Mouse (Mus musculus) heart, embryonic 12.5 days (tissue): ENCODE data around the gene Man1a. TPM values are rescaled to one million over a fixed set of nuclear protein-coding genes. Genes with fewer than 3 reads are reported as not detected.
A peak's percentile ranks its signal among the peaks of the same experiment; 100 is the strongest.

ENCODE experiments used
- ATAC-seq: fragments of 200-750 bp; cut with Nextera tagmentation; 2 replicates; pipeline ENCODE4 v1.8.0; 2017; ENCODE audit warnings: moderate TSS enrichment, moderate library complexity; ENCODE audit not compliant: insufficient number of reproducible peaks, low FRiP score
- H3K27ac ChIP-seq: fragments of 300-500 bp; sonication (generic); 2 replicates; pipeline ENCODE4 v1.5.1; 2016; ENCODE audit warnings: mild to moderate bottlenecking, moderate library complexity; ENCODE audit not compliant: poor library complexity, severe bottlenecking
- H3K27me3 ChIP-seq: fragments of 300-500 bp; sonication (generic); replicated peaks from 2 replicates; pipeline ENCODE4 v1.6.1; 2016; ENCODE audit warnings: mild to moderate bottlenecking, moderate library complexity
- H3K36me3 ChIP-seq: fragments of 300-500 bp; sonication (generic); 2 replicates; pipeline ENCODE4 v1.6.1; 2016; ENCODE audit warnings: mild to moderate bottlenecking, moderate library complexity
- H3K4me1 ChIP-seq: fragments of 300-500 bp; sonication (generic); replicated peaks from 2 replicates; pipeline ENCODE4 v1.6.1; 2016; ENCODE audit warnings: mild to moderate bottlenecking
- H3K4me2 ChIP-seq: fragments of 300-500 bp; sonication (generic); 2 replicates; pipeline ENCODE4 v1.6.1; 2016; ENCODE audit warnings: mild to moderate bottlenecking, moderate library complexity
- H3K4me3 ChIP-seq: fragments of 300-500 bp; sonication (generic); 2 replicates; pipeline ENCODE4 v1.5.1; 2016; ENCODE audit warnings: mild to moderate bottlenecking
- H3K9ac ChIP-seq: fragments of 300-500 bp; sonication (generic); 2 replicates; pipeline ENCODE4 v1.6.1; 2016; ENCODE audit warnings: mild to moderate bottlenecking, moderate library complexity
- H3K9me3 ChIP-seq: fragments of 300-500 bp; sonication (generic); replicated peaks from 2 replicates; pipeline ENCODE4 v1.6.1; 2016; ENCODE audit warnings: mild to moderate bottlenecking, moderate library complexity
- WGBS: fragments of 180-500 bp; shearing (Covaris S2); methylation state at CpG from one replicate; pipeline ENCODE4 v1.1.7; 2016; 5-methylcytosine and 5-hydroxymethylcytosine counted together
- polyA plus RNA-seq: library from polyadenylated mRNA; unstranded; fragments of >200 nt; fragmentation: Nextera tagmentation; extraction: Ambion mirVana; gene quantifications from 2 replicates; pipeline ENCODE4 v1.2.1, GENCODE M21; 2016

Man1a gene
- polyA plus RNA-seq, 1 experiment from 2014 or later, result 9.4 TPM

- peak overlapping the region; percentile 1; the same call in 1 of the 2 replicates for H3K27ac ChIP-seq
- whole genome bisulfite sequencing, result 70% methylated on average over 7 of the region's 7 CpGs
- no peaks in the 10 kb centered on the region for H3K27me3 ChIP-seq
- no peak for ATAC-seq
- H3K4me3 ChIP-seq, result no peak overlapping the region
- H3K9ac ChIP-seq, result no peak overlapping the region
- H3K4me2 ChIP-seq, result no peak overlapping the region
- peaks cover 31% of the 10 kb centered on the region for H3K4me1 ChIP-seq
- H3K9me3 ChIP-seq, result no peaks in the 10 kb centered on the region
- peaks cover 10% of the 10 kb centered on the region; the same call in 1 of the 2 replicates for H3K36me3 ChIP-seq
These were observed 15.8 kb downstream of the Man1a start for GRCm38 (mm10) chr10:54060587-54060986.

DNA sequence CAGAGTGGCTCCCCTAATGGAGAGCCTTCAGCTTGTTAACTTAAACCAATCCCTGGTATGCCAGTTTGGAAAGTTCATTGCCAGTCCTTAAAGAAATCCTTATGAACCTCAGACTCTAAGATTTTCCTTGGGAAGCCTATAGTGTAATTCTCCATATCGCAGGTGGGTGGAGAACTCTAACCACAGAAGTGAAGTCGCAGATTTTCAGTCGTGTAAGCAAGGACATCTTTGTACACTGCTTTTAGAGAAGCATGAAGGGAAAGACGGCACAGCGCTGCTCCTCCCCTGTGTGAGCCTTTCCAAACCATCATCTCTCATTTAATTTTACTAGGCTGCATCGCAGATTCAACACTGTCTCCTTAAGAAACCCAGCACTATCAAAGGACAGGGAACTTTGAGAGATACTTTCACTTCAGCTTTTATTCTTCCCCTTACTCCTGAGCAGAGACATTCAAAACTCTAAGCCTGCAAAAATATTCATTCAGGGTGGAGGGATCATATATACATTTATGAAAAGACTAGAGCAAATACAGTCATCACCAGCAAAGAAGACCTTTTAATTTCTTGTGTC lies 16.6 kb downstream of the Man1a start:
- Histone ChIP-seq H3K4me2 (peak overlapping the region; percentile 31), H3K36me3 (peaks cover 10% of the 10 kb centered on the region; the same call in 1 of the 2 replicates), H3K4me3 (no peak overlapping the region), H3K9ac (no peak overlapping the region), H3K27me3 (no peaks in the 10 kb centered on the region), H3K4me1 (peaks cover 31% of the 10 kb centered on the region), H3K27ac (peak overlapping the region; percentile 58; the same call in 1 of the 2 replicates), H3K9me3 (no peaks in the 10 kb centered on the region)
- 38% methylated on average over 6 of the region's 6 CpGs for WGBS
- no peak for ATAC-seq

- Histone ChIP-seq H3K27me3 (no peaks in the 10 kb centered on the region), H3K9me3 (no peaks in the 10 kb centered on the region), H3K9ac (no peak overlapping the region), H3K4me1 (peaks cover 35% of the 10 kb centered on the region), H3K4me3 (no peak overlapping the region), H3K27ac (peak overlapping the region; percentile 58; the same call in 1 of the 2 replicates), H3K4me2 (no peak overlapping the region; the same call in 1 of the 2 replicates), H3K36me3 (peaks cover 10% of the 10 kb centered on the region; the same call in 1 of the 2 replicates)
- ATAC-seq, result peak; percentile 84
- WGBS, result 5% methylated on average over 3 of the region's 3 CpGs
These were observed 17.3 kb downstream of the Man1a start for GRCm38 (mm10) chr10:54059092-54059496.

DNA sequence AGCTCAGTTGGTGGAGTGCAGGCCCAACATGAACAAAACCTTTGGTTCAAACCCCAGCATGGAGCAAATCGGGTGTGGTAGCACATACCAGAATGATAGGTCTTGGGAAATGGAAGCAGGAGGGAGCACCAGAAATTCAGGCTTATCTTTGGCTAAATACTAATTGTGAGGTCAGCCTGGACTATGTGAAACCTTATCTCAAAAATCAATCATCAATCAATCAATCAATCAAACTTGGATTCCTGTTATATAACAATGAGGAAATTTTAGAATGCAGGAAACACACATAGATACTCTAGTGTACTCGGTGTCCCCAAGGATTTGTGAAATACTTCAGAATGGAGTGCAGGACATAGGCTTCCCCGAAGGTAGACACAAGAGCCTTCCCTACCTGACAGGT lies 17.8 kb downstream of the Man1a start:
- H3K4me2 ChIP-seq, result no peak overlapping the region
- peak overlapping the region; percentile 58; the same call in 1 of the 2 replicates for H3K27ac ChIP-seq
- WGBS, result 54% methylated on average over 3 of the region's 3 CpGs
- H3K36me3 ChIP-seq, result peaks cover 10% of the 10 kb centered on the region; the same call in 1 of the 2 replicates
- no peak for ATAC-seq
- H3K4me1 ChIP-seq, result peaks cover 35% of the 10 kb centered on the region
- H3K27me3 ChIP-seq, result no peaks in the 10 kb centered on the region
- H3K9ac ChIP-seq, result no peak overlapping the region
- H3K9me3 ChIP-seq, result no peaks in the 10 kb centered on the region
- H3K4me3 ChIP-seq, result no peak overlapping the region

DNA sequence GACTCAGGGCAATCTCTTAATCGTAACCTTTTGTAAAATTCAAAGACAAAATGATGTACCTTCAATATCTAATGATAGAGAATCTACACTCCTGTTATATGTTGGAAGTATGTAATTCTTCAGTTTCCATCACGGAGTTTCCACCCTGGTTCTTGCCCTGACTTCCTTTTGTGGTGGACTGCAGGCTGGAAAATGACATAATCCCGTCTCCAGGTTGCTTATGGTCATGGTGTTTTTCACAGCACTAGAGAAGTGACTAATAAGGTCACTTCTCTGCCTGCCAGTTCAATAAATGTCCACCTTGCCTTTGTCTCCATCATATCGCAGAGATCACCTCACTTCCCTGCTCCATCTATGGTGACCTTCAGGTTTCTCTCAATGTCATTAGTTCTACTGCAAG lies 22.2 kb downstream of the Man1a start:
- no peaks in the 10 kb centered on the region for H3K9me3 ChIP-seq
- peaks cover 11% of the 10 kb centered on the region for H3K4me1 ChIP-seq
- WGBS, result 86% methylated on average over 4 of the region's 4 CpGs

DNA sequence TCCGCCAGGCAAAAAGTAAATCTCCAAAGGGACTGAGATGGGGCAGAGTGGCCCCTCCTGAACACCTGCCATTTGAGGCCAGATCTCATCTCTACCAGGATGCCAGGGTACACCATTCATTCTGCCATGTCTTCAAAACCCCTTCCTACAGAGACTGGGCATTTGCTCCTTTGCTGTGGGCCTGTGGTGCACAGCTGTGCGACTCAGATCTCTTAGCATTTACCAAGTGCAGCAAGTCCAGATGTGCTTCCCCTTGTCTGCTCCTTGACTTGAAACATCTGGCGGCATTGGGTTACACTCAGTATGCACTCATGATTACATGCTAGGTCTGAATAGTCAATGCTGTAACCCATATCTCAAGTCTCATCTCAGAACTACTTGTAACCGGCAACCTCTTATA lies 28.5 kb downstream of the Man1a start:
- Histone ChIP-seq H3K4me2 (no peak overlapping the region), H3K4me1 (no peaks in the 10 kb centered on the region), H3K9me3 (no peaks in the 10 kb centered on the region), H3K27ac (no peak overlapping the region), H3K27me3 (no peaks in the 10 kb centered on the region), H3K4me3 (no peak overlapping the region), H3K9ac (no peak overlapping the region), H3K36me3 (no peaks in the 10 kb centered on the region)
- 82% methylated on average over 4 of the region's 4 CpGs for WGBS
- no peak for ATAC-seq

More for the DNA sequence above, 22.2 kb downstream of the Man1a start:
- no peaks in the 10 kb centered on the region for H3K36me3 ChIP-seq
- no peak for ATAC-seq
- no peak overlapping the region for H3K9ac ChIP-seq
- H3K4me2 ChIP-seq, result no peak overlapping the region
- no peak overlapping the region for H3K4me3 ChIP-seq
- H3K27ac ChIP-seq, result no peak overlapping the region
- no peaks in the 10 kb centered on the region for H3K27me3 ChIP-seq

- Histone ChIP-seq H3K4me3 (no peak overlapping the region), H3K9ac (no peak overlapping the region), H3K27ac (no peak overlapping the region), H3K9me3 (no peaks in the 10 kb centered on the region), H3K27me3 (no peaks in the 10 kb centered on the region), H3K4me2 (no peak overlapping the region), H3K36me3 (no peaks in the 10 kb centered on the region), H3K4me1 (peaks cover 24% of the 10 kb centered on the region)
- 31% methylated on average over 3 of the region's 3 CpGs for WGBS
- ATAC-seq, result no peak
These were observed 33.1 kb downstream of the Man1a start for GRCm38 (mm10) chr10:54043358-54043757.

DNA sequence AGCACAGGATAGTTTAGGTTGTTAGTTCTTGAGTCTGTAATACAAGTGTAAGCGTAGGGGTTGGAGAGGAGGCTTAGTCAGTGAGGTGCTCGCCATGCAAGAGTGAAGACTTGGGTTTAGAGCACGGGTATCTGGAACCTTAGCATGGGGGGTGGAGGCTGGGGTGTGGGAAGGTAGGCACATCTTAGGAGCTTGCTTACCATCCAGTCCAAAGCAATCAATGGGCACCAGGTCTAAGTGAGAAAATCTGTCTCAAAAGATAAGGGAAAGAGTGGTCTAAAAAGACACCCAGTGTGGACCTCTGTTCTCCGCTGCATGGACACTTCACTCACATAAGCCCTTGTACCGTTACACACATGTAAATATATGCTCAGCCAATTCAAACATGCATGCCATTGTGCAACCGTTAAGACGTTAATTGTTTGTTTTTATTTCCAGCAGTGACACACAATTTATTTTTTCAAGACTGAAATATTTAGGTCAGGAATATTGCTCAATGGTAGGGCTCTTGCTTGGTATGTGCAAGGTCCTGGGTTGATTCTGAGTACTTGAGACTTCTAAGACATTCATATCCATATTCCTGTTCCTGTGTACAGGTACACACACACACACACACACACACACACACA lies 34.1 kb downstream of the Man1a start:
- WGBS, result 83% methylated on average over 7 of the region's 7 CpGs
- Histone ChIP-seq H3K27me3 (no peaks in the 10 kb centered on the region), H3K4me3 (no peak overlapping the region), H3K9ac (no peak overlapping the region), H3K27ac (no peak overlapping the region), H3K4me1 (peaks cover 32% of the 10 kb centered on the region), H3K4me2 (no peak overlapping the region), H3K36me3 (no peaks in the 10 kb centered on the region), H3K9me3 (no peaks in the 10 kb centered on the region)
- peak; percentile 36; the same call in 1 of the 2 replicates for ATAC-seq

DNA sequence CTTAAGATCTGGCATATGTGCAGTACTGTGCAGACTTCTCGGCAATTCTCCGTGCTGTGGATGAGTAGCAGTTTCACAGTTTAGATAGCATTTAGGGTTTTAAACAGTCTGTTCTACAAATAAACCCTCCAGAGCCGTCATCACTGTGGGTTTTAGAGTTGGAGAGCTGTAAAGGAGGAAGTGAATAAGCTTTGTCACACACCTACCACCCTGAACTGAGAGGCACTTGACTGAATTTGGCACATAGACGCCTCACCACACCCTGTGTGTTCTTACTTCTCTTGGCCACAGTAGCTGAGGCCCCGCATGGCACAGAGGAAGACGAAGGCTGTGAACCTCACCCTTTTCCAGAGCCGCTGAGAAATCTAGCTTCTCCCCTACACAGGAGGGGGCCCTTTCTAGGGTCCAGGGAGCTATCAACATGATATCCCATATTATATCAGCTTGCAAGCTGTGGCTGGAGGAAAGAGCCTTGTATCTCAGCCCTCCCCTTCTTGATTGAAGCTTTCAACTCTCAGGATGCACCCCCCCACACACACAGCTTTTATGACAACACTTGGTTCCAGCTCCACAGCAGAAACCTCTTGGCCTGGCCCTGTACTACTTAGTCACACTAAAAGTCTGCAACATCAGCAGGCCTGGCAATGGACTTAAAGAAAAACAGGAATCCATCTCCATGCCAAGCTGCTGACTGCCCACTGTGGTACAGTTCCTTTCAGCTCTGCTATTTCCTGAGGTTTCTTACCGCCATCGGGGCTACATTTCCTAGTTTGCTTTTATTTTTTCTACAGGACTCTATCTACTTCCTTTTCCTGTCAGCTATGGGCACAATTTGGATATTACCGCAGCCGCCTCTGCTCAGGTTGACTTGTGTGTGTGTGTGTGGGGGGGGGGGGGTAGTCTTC lies 35.9 kb downstream of the Man1a start:
- Histone ChIP-seq H3K27me3 (no peaks in the 10 kb centered on the region), H3K4me2 (peak overlapping the region; percentile 39), H3K9me3 (no peaks in the 10 kb centered on the region), H3K27ac (peak overlapping the region; percentile 76), H3K4me1 (peaks cover 33% of the 10 kb centered on the region), H3K4me3 (no peak overlapping the region), H3K36me3 (no peaks in the 10 kb centered on the region), H3K9ac (no peak overlapping the region)
- peak; percentile 51; the same call in 1 of the 2 replicates for ATAC-seq
- 33% methylated on average over 11 of the region's 11 CpGs for WGBS

DNA sequence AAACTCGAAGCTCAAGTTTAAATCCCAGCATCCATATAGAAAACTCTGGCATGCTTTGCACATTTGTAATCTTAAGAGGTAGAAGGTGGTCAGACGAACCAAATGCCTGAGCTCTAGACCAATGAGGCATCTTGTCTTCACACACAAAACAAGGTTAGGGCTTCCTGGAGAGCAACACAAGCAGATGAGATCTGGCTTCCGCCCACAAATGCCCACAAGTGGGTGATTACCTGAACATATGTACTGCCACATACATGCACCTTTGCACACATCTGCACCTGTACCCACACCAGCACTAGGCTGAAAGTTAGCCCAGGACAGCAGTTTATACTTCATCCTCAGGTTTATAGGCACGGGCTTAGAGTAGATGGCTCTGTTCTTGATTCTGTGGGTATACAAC lies 36.7 kb downstream of the Man1a start:
- no peak overlapping the region for H3K9ac ChIP-seq
- 71% methylated on average over 4 of the region's 4 CpGs for WGBS
- peak overlapping the region; percentile 76 for H3K27ac ChIP-seq
- no peak overlapping the region for H3K4me2 ChIP-seq
- ATAC-seq, result no peak
- H3K4me3 ChIP-seq, result no peak overlapping the region
- peaks cover 33% of the 10 kb centered on the region for H3K4me1 ChIP-seq
- no peaks in the 10 kb centered on the region for H3K27me3 ChIP-seq
- no peaks in the 10 kb centered on the region for H3K9me3 ChIP-seq
- H3K36me3 ChIP-seq, result no peaks in the 10 kb centered on the region

GRCm38 (mm10) chr10:54038734-54039133 lies 37.7 kb downstream of the Man1a start:
- ATAC-seq, result peak; percentile 23; the same call in 1 of the 2 replicates
- Histone ChIP-seq H3K4me2 (peak overlapping the region; percentile 34), H3K9ac (no peak overlapping the region), H3K27me3 (no peaks in the 10 kb centered on the region), H3K36me3 (no peaks in the 10 kb centered on the region), H3K27ac (peak overlapping the region; percentile 89), H3K9me3 (no peaks in the 10 kb centered on the region), H3K4me3 (no peak overlapping the region), H3K4me1 (peaks cover 33% of the 10 kb centered on the region)
- 9% methylated on average over 10 of the region's 10 CpGs for WGBS
